Mouse (Mus musculus): ENCODE results near the gene Zfp787.
A peak's percentile ranks its signal among the peaks of the same experiment; 100 is the strongest.
"Not testable (repeated sequence)": the region's sequence is repeated elsewhere in the genome, so short reads cannot be mapped to it uniquely, and the experiment has no call there.

Zfp787 gene

GRCm38 (mm10) chr7:6161541-6161940, 5.7 kb upstream of the Zfp787 start:
- DNase-seq: no peak

GRCm38 (mm10) chr7:6159604-6160003, 3.8 kb upstream of the Zfp787 start:
- no peak for DNase-seq

- DNase-seq: no peak
Observed at GRCm38 (mm10) chr7:6157479-6157878, 1.7 kb upstream of the Zfp787 start.

- DNase-seq: peak in 1 of 2 experiments; percentile 10
Observed at GRCm38 (mm10) chr7:6156901-6157472, 1.2 kb upstream of the Zfp787 start.

- DNase-seq: peak; percentile 74 to 88
Observed at GRCm38 (mm10) chr7:6155031-6155872, 545 bp downstream of the Zfp787 start.

- DNase-seq: no peak
Observed at GRCm38 (mm10) chr7:6154164-6154563, 1.6 kb downstream of the Zfp787 start.

- no peak for DNase-seq
Observed at GRCm38 (mm10) chr7:6153131-6153530, 2.7 kb downstream of the Zfp787 start.

GRCm38 (mm10) chr7:6152036-6152435, 3.8 kb downstream of the Zfp787 start:
- no peak for DNase-seq

GRCm38 (mm10) chr7:6151266-6151665, 4.5 kb downstream of the Zfp787 start:
- DNase-seq: no peak

GRCm38 (mm10) chr7:6147688-6148087, 8.1 kb downstream of the Zfp787 start:
- DNase-seq: no peak

GRCm38 (mm10) chr7:6146982-6147325, 8.8 kb downstream of the Zfp787 start:
- peak in 1 of 2 experiments; percentile 43 for DNase-seq

- peak in 1 of 2 experiments; percentile 44 for DNase-seq
Observed at GRCm38 (mm10) chr7:6146194-6146981, 9.4 kb downstream of the Zfp787 start.

GRCm38 (mm10) chr7:6145423-6146188, 10.2 kb downstream of the Zfp787 start:
- no peak for DNase-seq

GRCm38 (mm10) chr7:6143991-6144531, 11.7 kb downstream of the Zfp787 start:
- no peak for DNase-seq

- DNase-seq: no peak
Observed at GRCm38 (mm10) chr7:6139295-6139694, 16.5 kb downstream of the Zfp787 start.

GRCm38 (mm10) chr7:6136497-6136896, 19.3 kb downstream of the Zfp787 start:
- no peak for DNase-seq

- DNase-seq: no peak
Observed at GRCm38 (mm10) chr7:6132646-6133045, 23.2 kb downstream of the Zfp787 start.

- DNase-seq: no peak
Observed at GRCm38 (mm10) chr7:6130346-6130745, 25.5 kb downstream of the Zfp787 start.

GRCm38 (mm10) chr7:6126690-6127448, 28.9 kb downstream of the Zfp787 start:
- DNase-seq: peak; percentile 87

GRCm38 (mm10) chr7:6121128-6121527, 34.7 kb downstream of the Zfp787 start:
- DNase-seq: not testable (repeated sequence)

- DNase-seq: not testable (repeated sequence)
Observed at GRCm38 (mm10) chr7:6120104-6120503, 35.7 kb downstream of the Zfp787 start.

- no peak for DNase-seq
Observed at GRCm38 (mm10) chr7:6119501-6119900, 36.3 kb downstream of the Zfp787 start.

Data from cerebellum, adult 18-20 months (tissue).